Mouse (Mus musculus) liver, embryonic 11.5 days (tissue): ENCODE data around the gene Col4a2. TPM values are rescaled to one million over a fixed set of nuclear protein-coding genes. Genes with fewer than 3 reads are reported as not detected.
A peak's percentile ranks its signal among the peaks of the same experiment; 100 is the strongest.

Source experiments
- ATAC-seq: fragments of 200-750 bp; cut with Nextera tagmentation; replicated peaks from 2 replicates; pipeline ENCODE4 v1.8.0; 2017; ENCODE audit warnings: moderate number of reproducible peaks, mild to moderate bottlenecking, moderate TSS enrichment, moderate library complexity; ENCODE audit not compliant: low FRiP score
- DNase-seq: peaks from one replicate; pipeline ENCODE4 v3.0.0-alpha.2; 2017; ENCODE audit warnings: low spot score
- H3K27ac ChIP-seq: fragments of 300-500 bp; sonication (generic); 2 replicates; pipeline ENCODE4 v1.5.1; 2014; ENCODE audit warnings: mild to moderate bottlenecking, low read depth, low read length, control low read depth
- H3K27me3 ChIP-seq: fragments of 300-500 bp; sonication (generic); replicated peaks from 2 replicates; pipeline ENCODE4 v1.6.1; 2014; ENCODE audit warnings: low read length, mixed read lengths; ENCODE audit not compliant: control insufficient read depth, insufficient read depth
- H3K36me3 ChIP-seq: fragments of 300-500 bp; sonication (generic); 2 replicates; pipeline ENCODE4 v1.6.1; 2014; ENCODE audit warnings: mild to moderate bottlenecking, low read length, moderate library complexity, mixed read lengths; ENCODE audit not compliant: control insufficient read depth, insufficient read depth
- H3K4me1 ChIP-seq: fragments of 300-500 bp; sonication (generic); replicated peaks from 2 replicates; pipeline ENCODE4 v1.6.1; 2014; ENCODE audit warnings: low read length, mixed read lengths; ENCODE audit not compliant: control insufficient read depth, insufficient read depth
- H3K4me2 ChIP-seq: fragments of 300-500 bp; sonication (generic); 2 replicates; pipeline ENCODE4 v1.6.1; 2014; ENCODE audit warnings: mild to moderate bottlenecking, control low read depth, moderate library complexity
- H3K4me3 ChIP-seq: fragments of 300-500 bp; sonication (generic); 2 replicates; pipeline ENCODE4 v1.5.1; 2014; ENCODE audit warnings: low read depth, low read length, control low read depth
- H3K9ac ChIP-seq: fragments of 300-500 bp; sonication (generic); 2 replicates; pipeline ENCODE4 v1.6.1; 2014; ENCODE audit warnings: low read depth, low read length, control low read depth
- H3K9me3 ChIP-seq: fragments of 300-500 bp; sonication (generic); 2 replicates; pipeline ENCODE4 v1.6.1; 2016; ENCODE audit warnings: low read length, inconsistent platforms, mixed read lengths; ENCODE audit not compliant: control insufficient read depth
- WGBS: fragments of 180-500 bp; shearing (Covaris S2); extraction: QIAGEN DNeasy Blood & Tissue Kit; methylation state at CpG from one replicate; pipeline ENCODE4 v1.1.7; 2014; 5-methylcytosine and 5-hydroxymethylcytosine counted together
- polyA plus RNA-seq: library from polyadenylated mRNA; unstranded; fragments of >200 nt; fragmentation: Nextera tagmentation; extraction: Ambion mirVana; gene quantifications from 2 replicates; pipeline ENCODE4 v1.2.1, GENCODE M21; 2014

The Col4a2 gene
- polyA plus RNA-seq, 1 experiment from 2014 or later: 12.2 TPM

GRCm38 (mm10) chr8:11313176-11314111, 839 bp downstream of the Col4a2 start:
- ATAC-seq (no peak), DNase-seq (peak; percentile 40)
- peak overlapping the region; percentile 60 for H3K4me3 ChIP-seq
- no peaks in the 10 kb centered on the region; the same call in 1 of the 2 replicates for H3K4me1 ChIP-seq
- peak overlapping the region; percentile 48 for H3K9ac ChIP-seq
- no peaks in the 10 kb centered on the region for H3K9me3 ChIP-seq
- H3K27ac ChIP-seq: no peak overlapping the region
- WGBS: 3% methylated on average over 45 of the region's 45 CpGs
- no peaks in the 10 kb centered on the region for H3K36me3 ChIP-seq
- peak overlapping the region; percentile 72 for H3K4me2 ChIP-seq
- peaks cover 57% of the 10 kb centered on the region for H3K27me3 ChIP-seq

DNA sequence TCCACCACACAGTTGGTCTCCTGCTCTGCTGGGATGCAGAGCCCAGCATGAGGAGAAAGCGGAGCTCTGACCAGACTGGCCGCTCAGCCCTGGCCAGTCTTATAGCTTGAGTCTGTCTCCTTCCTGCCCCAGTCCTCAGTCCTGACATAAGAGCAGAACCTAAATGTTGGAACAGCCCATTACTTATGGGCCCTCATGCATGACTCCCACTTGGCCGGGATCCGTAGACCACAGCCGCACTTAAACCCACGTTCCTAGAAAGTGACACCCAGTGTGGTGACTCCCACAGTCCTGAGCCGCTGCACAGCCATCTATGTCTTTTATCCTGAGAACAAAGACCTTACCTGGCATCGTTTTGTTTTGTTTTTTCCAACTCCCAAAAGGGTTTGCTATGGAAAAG, 2.0 kb downstream of the Col4a2 start:
- no peaks in the 10 kb centered on the region for H3K36me3 ChIP-seq
- ATAC-seq (no peak), DNase-seq (no peak)
- no peak overlapping the region for H3K4me3 ChIP-seq
- H3K4me1 ChIP-seq: no peaks in the 10 kb centered on the region; the same call in 1 of the 2 replicates
- H3K4me2 ChIP-seq: 0 out of 2 replicates have a peak overlapping the region, but pooled peaks have one; percentile 12
- H3K27ac ChIP-seq: no peak overlapping the region
- H3K9me3 ChIP-seq: no peaks in the 10 kb centered on the region
- WGBS: 79% methylated on average over 8 of the region's 8 CpGs
- no peak overlapping the region for H3K9ac ChIP-seq
- peaks cover 57% of the 10 kb centered on the region for H3K27me3 ChIP-seq

GRCm38 (mm10) chr8:11315179-11315943, 2.8 kb downstream of the Col4a2 start:
- WGBS: 76% methylated on average over 16 of the region's 16 CpGs
- H3K4me3 ChIP-seq: no peak overlapping the region
- H3K9ac ChIP-seq: no peak overlapping the region
- no peaks in the 10 kb centered on the region for H3K9me3 ChIP-seq
- peaks cover 55% of the 10 kb centered on the region for H3K27me3 ChIP-seq
- H3K4me2 ChIP-seq: peak overlapping the region; percentile 13; the same call in 1 of the 2 replicates
- DNase-seq (no peak), ATAC-seq (no peak)
- H3K4me1 ChIP-seq: no peaks in the 10 kb centered on the region; the same call in 1 of the 2 replicates
- no peak overlapping the region for H3K27ac ChIP-seq
- no peaks in the 10 kb centered on the region for H3K36me3 ChIP-seq

- H3K9ac ChIP-seq: no peak overlapping the region
- no peak overlapping the region for H3K4me2 ChIP-seq
- peaks cover 49% of the 10 kb centered on the region for H3K27me3 ChIP-seq
- H3K9me3 ChIP-seq: no peaks in the 10 kb centered on the region
- 70% methylated on average over 6 of the region's 6 CpGs for WGBS
- H3K4me1 ChIP-seq: no peaks in the 10 kb centered on the region; the same call in 1 of the 2 replicates
- no peak overlapping the region for H3K27ac ChIP-seq
- ATAC-seq (no peak), DNase-seq (no peak)
- no peak overlapping the region for H3K4me3 ChIP-seq
- H3K36me3 ChIP-seq: no peaks in the 10 kb centered on the region
These were observed 3.5 kb downstream of the Col4a2 start for GRCm38 (mm10) chr8:11316118-11316517.

DNA sequence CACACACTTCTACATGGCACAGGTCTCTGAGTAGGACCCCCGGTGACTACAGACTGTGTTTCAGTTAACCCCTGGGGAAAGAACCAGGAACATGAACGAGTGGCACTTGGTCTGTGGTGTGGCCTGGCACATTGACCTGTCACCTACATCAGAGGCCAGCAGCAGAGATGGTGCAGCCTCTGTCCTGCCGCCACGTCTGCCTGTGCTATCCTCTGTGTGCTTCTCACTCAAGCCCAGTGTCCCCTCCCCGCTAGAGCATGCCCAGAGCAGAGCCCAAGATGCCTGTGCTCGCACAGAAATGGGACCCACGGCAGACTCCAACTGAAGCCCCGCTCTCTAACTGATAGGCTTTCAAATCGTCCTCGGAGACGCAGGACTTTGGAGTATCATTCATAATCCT, 6.8 kb downstream of the Col4a2 start:
- Histone ChIP-seq H3K9ac (no peak overlapping the region), H3K4me1 (no peaks in the 10 kb centered on the region), H3K36me3 (no peaks in the 10 kb centered on the region), H3K4me3 (no peak overlapping the region), H3K27ac (no peak overlapping the region), H3K9me3 (no peaks in the 10 kb centered on the region), H3K4me2 (no peak overlapping the region), H3K27me3 (peaks cover 17% of the 10 kb centered on the region)
- no peak for ATAC-seq
- 87% methylated on average over 11 of the region's 11 CpGs for WGBS
- DNase-seq: no peak

- Histone ChIP-seq H3K4me2 (no peak overlapping the region), H3K36me3 (no peaks in the 10 kb centered on the region), H3K4me3 (no peak overlapping the region), H3K9ac (no peak overlapping the region), H3K9me3 (no peaks in the 10 kb centered on the region), H3K27me3 (0 out of 2 replicates have a peak, but pooled peaks cover 3% of the 10 kb centered on the region), H3K4me1 (no peaks in the 10 kb centered on the region; the same call in 1 of the 2 replicates), H3K27ac (no peak overlapping the region)
- ATAC-seq: no peak
- 61% methylated on average over 7 of the region's 7 CpGs for WGBS
- no peak for DNase-seq
These were observed 9.2 kb downstream of the Col4a2 start for GRCm38 (mm10) chr8:11321841-11322240.

- H3K4me1 ChIP-seq: no peaks in the 10 kb centered on the region; the same call in none of the 2 replicates
- H3K27me3 ChIP-seq: no peaks in the 10 kb centered on the region
- DNase-seq (no peak), ATAC-seq (peak; percentile 39; the same call in 1 of the 2 replicates)
- 55% methylated on average over 5 of the region's 5 CpGs for WGBS
- no peak overlapping the region for H3K27ac ChIP-seq
- H3K4me3 ChIP-seq: no peak overlapping the region
- no peaks in the 10 kb centered on the region for H3K9me3 ChIP-seq
- no peak overlapping the region for H3K4me2 ChIP-seq
- H3K36me3 ChIP-seq: no peaks in the 10 kb centered on the region
- no peak overlapping the region for H3K9ac ChIP-seq
These were observed 10.3 kb downstream of the Col4a2 start for GRCm38 (mm10) chr8:11322724-11323585.

DNA sequence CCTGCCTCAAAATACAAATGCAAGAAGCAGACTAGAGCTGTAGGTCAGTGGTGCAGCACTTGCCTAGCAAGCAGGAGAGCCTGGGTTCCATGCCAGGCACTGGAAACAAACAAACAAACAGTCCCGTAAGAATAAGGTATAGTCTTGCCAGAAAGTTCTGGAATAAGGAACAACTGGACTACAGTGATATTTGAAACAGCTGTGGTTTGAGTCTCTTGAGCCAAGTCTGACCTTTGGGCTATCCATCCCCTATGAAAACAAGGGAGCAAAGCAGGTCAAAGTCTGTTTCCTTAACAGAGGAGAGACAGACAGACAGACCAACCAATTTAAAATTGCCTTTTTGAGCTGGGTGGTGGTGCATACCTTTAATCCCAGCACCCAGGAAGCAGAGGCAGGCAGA, 11.1 kb downstream of the Col4a2 start:
- Histone ChIP-seq H3K9ac (no peak overlapping the region), H3K36me3 (no peaks in the 10 kb centered on the region), H3K4me2 (no peak overlapping the region), H3K4me1 (no peaks in the 10 kb centered on the region; the same call in none of the 2 replicates), H3K9me3 (no peaks in the 10 kb centered on the region), H3K27me3 (no peaks in the 10 kb centered on the region), H3K4me3 (no peak overlapping the region), H3K27ac (no peak overlapping the region)
- no peak for DNase-seq
- ATAC-seq: no peak
- 90% methylated on average over 1 of the region's 1 CpGs for WGBS
